Mouse (Mus musculus): ENCODE results near the gene Ddah1. TPM values are rescaled to one million over a fixed set of nuclear protein-coding genes. Genes with fewer than 3 reads are reported as not detected.

Gene Ddah1
- total and polyA plus RNA-seq, 2 experiments, result 43.1 to 80.8 TPM

DNA sequence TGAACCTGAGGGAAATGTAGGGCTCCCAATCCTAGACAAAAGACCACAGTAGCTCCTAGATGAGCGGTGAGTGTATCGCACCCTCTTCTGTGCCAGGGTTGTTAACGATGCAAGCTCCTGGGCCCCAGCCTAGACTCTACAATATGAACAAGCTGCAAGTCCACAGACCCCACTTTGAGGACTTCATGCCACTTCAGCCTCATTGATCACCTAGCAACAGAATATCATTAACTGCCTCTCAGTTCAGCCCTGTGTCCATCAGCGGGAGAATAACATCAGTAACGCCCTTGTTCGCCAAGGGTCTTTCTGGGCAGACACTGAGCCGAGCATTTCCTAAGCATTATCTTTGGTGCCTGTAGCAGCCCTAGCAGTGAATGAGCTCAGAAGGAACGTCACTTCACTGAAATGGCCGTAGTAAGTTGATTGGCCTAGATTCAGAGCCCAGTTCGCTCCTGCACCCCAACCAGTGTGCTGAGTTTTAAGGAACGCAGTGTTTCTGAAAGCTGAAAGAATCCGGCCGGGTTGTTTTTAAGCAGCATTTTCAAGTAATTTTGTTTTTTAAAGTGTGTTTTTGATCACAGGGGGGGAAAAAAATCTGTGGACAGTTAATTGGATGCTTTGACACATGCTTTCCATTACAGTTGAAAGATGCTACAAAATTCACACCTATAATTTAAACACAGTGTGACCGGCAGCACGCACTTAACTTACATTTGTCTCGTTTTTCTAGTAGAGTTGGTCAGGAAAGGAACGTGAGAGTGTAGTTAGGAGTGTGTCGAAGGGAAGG, 132.1 kb downstream of the Ddah1 start:
- H3K4me3 ChIP-seq (ENCODE audit: insufficient read depth, low read depth, low read length), result no peak overlapping the region
- H3K27me3 ChIP-seq (ENCODE audit: control insufficient read depth, insufficient read depth, low read length), result no peaks in the 10 kb centered on the region
- H3K36me3 ChIP-seq (ENCODE audit: control insufficient read depth, insufficient read depth, low read length), result no peaks in the 10 kb centered on the region
- no peak for DNase-seq (ENCODE audit: extremely low read depth, low read depth, low spot score)
- WGBS, result 96% methylated on average over 18 of the region's 18 CpGs
- peaks cover 2% of the 10 kb centered on the region; the same call in 1 of the 2 replicates for H3K4me1 ChIP-seq (ENCODE audit: control insufficient read depth, insufficient read depth, low read length)
- H3K9ac ChIP-seq (ENCODE audit: low read depth, low read length), result no peak overlapping the region
- TF ChIP-seq POLR2A (IDR thresholded peaks at IDR 0.05; ENCODE audit: extremely low read depth, insufficient read depth, low read length), result no peak
- TF ChIP-seq CTCF (IDR thresholded peaks at IDR 0.05; ENCODE audit: low read depth, low read length), result no peak
- H3K27ac ChIP-seq (replicated peaks; ENCODE audit: insufficient read depth, low read depth, low read length), result no peak overlapping the region
- no peaks in the 10 kb centered on the region for H3K79me2 ChIP-seq (ENCODE audit: control insufficient read depth, insufficient read depth, low read length)

DNA sequence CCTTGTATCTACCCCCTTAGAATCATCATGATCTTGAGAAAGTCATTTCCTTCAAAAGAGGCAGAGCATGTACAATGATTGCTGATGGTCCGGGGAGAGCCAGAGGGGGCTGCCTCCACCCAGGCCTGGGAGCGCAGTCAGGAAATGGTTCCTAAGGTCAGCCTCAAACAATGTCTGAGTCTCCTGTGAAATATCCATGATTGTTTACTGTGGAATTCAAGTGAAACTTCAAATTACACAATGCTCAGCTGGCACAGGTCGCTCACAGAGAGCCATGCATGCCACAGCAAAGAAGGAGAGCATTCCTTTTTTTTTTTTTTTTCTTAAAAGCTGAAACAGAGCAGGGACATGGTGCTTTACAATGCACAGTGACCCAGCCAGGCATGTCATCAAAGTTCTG, 134.0 kb downstream of the Ddah1 start:
- peak; percentile 29 for DNase-seq (ENCODE audit: extremely low read depth, low read depth, low spot score)
- H3K27me3 ChIP-seq (ENCODE audit: control insufficient read depth, insufficient read depth, low read length), result no peaks in the 10 kb centered on the region
- no peak for TF ChIP-seq POLR2A (IDR thresholded peaks at IDR 0.05; ENCODE audit: extremely low read depth, insufficient read depth, low read length)
- no peaks in the 10 kb centered on the region; the same call in 1 of the 2 replicates for H3K4me1 ChIP-seq (ENCODE audit: control insufficient read depth, insufficient read depth, low read length)
- H3K79me2 ChIP-seq (ENCODE audit: control insufficient read depth, insufficient read depth, low read length), result no peaks in the 10 kb centered on the region
- H3K27ac ChIP-seq (replicated peaks; ENCODE audit: insufficient read depth, low read depth, low read length), result no peak overlapping the region
- WGBS, result 43% methylated on average over 3 of the region's 3 CpGs
- no peak overlapping the region for H3K4me3 ChIP-seq (ENCODE audit: insufficient read depth, low read depth, low read length)
- H3K36me3 ChIP-seq (ENCODE audit: control insufficient read depth, insufficient read depth, low read length), result no peaks in the 10 kb centered on the region
- H3K9ac ChIP-seq (ENCODE audit: low read depth, low read length), result no peak overlapping the region

DNA sequence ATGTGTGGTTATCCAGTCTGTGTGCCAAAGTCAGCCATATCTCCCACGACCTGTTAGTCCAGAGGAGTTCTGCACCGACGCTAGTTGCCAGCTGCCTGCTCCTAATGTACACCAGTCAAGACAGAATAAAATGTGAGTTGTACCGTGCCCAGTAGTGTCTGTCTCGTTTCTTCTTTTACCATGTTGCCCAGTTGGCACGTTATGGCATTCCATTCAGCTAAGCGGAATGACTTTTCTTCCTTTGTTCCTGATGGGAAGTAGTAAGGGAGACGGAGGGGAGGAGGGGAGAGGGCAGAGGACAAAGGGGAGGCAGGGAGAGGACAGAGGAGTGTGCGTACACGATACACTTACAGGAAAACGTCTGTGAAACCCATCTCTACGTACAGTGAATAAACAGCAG, 135.7 kb downstream of the Ddah1 start:
- no peak for DNase-seq (ENCODE audit: extremely low read depth, low read depth, low spot score)
- TF ChIP-seq CTCF (IDR thresholded peaks at IDR 0.05; ENCODE audit: low read depth, low read length), result no peak
- no peak for TF ChIP-seq POLR2A (IDR thresholded peaks at IDR 0.05; ENCODE audit: extremely low read depth, insufficient read depth, low read length)
- no peak overlapping the region for H3K4me3 ChIP-seq (ENCODE audit: insufficient read depth, low read depth, low read length)
- no peak overlapping the region for H3K9ac ChIP-seq (ENCODE audit: low read depth, low read length)
- H3K79me2 ChIP-seq (ENCODE audit: control insufficient read depth, insufficient read depth, low read length), result no peaks in the 10 kb centered on the region
- H3K4me1 ChIP-seq (ENCODE audit: control insufficient read depth, insufficient read depth, low read length), result no peaks in the 10 kb centered on the region; the same call in 1 of the 2 replicates
- WGBS, result 84% methylated on average over 12 of the region's 12 CpGs
- no peak overlapping the region for H3K27ac ChIP-seq (replicated peaks; ENCODE audit: insufficient read depth, low read depth, low read length)
- no peaks in the 10 kb centered on the region for H3K27me3 ChIP-seq (ENCODE audit: control insufficient read depth, insufficient read depth, low read length)
- no peaks in the 10 kb centered on the region for H3K36me3 ChIP-seq (ENCODE audit: control insufficient read depth, insufficient read depth, low read length)

DNA sequence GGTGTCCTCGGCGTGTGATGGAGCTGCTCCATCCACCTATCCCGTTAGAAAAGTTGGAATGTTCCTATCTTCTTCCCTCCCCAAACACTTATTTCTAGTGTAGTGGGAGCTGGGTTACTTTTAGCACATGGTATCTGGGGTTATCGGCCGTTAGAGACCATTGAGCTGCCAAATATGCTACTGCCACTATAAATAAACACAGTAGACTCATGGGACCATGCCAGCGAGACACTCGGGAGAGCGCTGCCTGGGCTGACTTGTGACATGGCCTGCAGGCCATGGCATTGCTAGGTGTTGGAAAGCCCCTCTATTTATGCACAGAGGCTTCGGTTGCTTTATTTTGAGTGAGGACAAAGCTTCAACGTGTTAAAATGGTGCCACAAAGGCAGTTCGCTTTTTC, 139.3 kb downstream of the Ddah1 start:
- 58% methylated on average over 11 of the region's 11 CpGs for WGBS
- Histone ChIP-seq H3K27ac (replicated peaks; ENCODE audit: insufficient read depth, low read depth, low read length) (no peak overlapping the region), H3K9ac (ENCODE audit: low read depth, low read length) (no peak overlapping the region), H3K36me3 (ENCODE audit: control insufficient read depth, insufficient read depth, low read length) (no peaks in the 10 kb centered on the region), H3K4me1 (ENCODE audit: control insufficient read depth, insufficient read depth, low read length) (no peaks in the 10 kb centered on the region), H3K79me2 (ENCODE audit: control insufficient read depth, insufficient read depth, low read length) (no peaks in the 10 kb centered on the region), H3K27me3 (ENCODE audit: control insufficient read depth, insufficient read depth, low read length) (no peaks in the 10 kb centered on the region), H3K4me3 (ENCODE audit: insufficient read depth, low read depth, low read length) (no peak overlapping the region)
- TF ChIP-seq POLR2A (IDR thresholded peaks at IDR 0.05; ENCODE audit: extremely low read depth, insufficient read depth, low read length), result no peak
- TF ChIP-seq CTCF (IDR thresholded peaks at IDR 0.05; ENCODE audit: low read depth, low read length), result no peak
- peak; percentile 46 for DNase-seq (ENCODE audit: extremely low read depth, low read depth, low spot score)

DNA sequence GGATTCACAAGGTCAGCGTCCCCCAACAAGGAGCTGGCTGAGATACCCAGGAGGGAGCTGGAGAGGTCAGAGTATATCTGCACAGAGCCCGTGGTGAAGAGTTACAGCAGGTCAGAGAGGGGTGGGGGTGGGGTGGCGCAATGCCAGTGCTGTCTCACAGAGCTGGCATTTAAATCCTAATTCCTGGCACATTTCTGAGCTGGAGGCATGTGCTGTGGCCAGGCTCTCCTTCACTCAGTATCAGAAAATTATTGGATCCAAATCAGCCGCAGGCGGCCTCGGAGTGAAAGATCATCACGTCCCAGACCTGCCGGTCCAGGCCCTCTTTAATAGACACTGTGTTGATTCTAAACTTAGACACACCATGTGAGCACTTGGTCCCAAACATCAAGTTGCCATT, 141.4 kb downstream of the Ddah1 start:
- H3K27me3 ChIP-seq (ENCODE audit: control insufficient read depth, insufficient read depth, low read length), result no peaks in the 10 kb centered on the region
- no peak overlapping the region for H3K4me3 ChIP-seq (ENCODE audit: insufficient read depth, low read depth, low read length)
- H3K79me2 ChIP-seq (ENCODE audit: control insufficient read depth, insufficient read depth, low read length), result no peaks in the 10 kb centered on the region
- DNase-seq (ENCODE audit: extremely low read depth, low read depth, low spot score), result peak; percentile 75
- H3K4me1 ChIP-seq (ENCODE audit: control insufficient read depth, insufficient read depth, low read length), result no peaks in the 10 kb centered on the region
- TF ChIP-seq CTCF (IDR thresholded peaks at IDR 0.05; ENCODE audit: low read depth, low read length), result no peak
- H3K27ac ChIP-seq (replicated peaks; ENCODE audit: insufficient read depth, low read depth, low read length), result no peak overlapping the region
- 46% methylated on average over 8 of the region's 8 CpGs for WGBS
- H3K36me3 ChIP-seq (ENCODE audit: control insufficient read depth, insufficient read depth, low read length), result no peaks in the 10 kb centered on the region
- no peak overlapping the region for H3K9ac ChIP-seq (ENCODE audit: low read depth, low read length)

DNA sequence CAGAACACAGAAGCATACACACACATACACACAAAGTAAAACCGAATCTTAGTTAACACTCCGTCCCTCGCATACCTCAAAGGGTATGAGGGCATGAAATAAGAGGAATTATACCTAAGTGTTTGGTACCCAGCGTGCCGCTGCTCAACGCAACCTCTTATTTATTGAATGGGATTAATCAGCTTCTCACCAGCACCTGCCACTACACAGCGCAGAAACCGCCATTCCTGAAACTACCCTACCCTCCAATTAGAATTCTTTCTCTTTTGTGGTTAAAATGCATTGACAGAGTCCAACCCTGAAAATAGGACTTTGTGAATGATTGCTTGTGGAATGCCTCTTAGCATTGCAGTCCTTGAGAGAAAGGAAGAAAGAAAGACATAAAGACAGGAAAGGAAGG, 145.1 kb downstream of the Ddah1 start:
- DNase-seq (ENCODE audit: extremely low read depth, low read depth, low spot score), result no peak
- H3K27ac ChIP-seq (replicated peaks; ENCODE audit: insufficient read depth, low read depth, low read length), result no peak overlapping the region
- H3K27me3 ChIP-seq (ENCODE audit: control insufficient read depth, insufficient read depth, low read length), result no peaks in the 10 kb centered on the region
- peaks cover 11% of the 10 kb centered on the region; the same call in 1 of the 2 replicates for H3K4me1 ChIP-seq (ENCODE audit: control insufficient read depth, insufficient read depth, low read length)
- H3K79me2 ChIP-seq (ENCODE audit: control insufficient read depth, insufficient read depth, low read length), result no peaks in the 10 kb centered on the region
- 95% methylated on average over 8 of the region's 8 CpGs for whole genome bisulfite sequencing
- TF ChIP-seq CTCF (IDR thresholded peaks at IDR 0.05; ENCODE audit: low read depth, low read length), result no peak
- no peak for TF ChIP-seq POLR2A (IDR thresholded peaks at IDR 0.05; ENCODE audit: extremely low read depth, insufficient read depth, low read length)
- H3K36me3 ChIP-seq (ENCODE audit: control insufficient read depth, insufficient read depth, low read length), result no peaks in the 10 kb centered on the region
- H3K4me3 ChIP-seq (ENCODE audit: insufficient read depth, low read depth, low read length), result no peak overlapping the region
- no peak overlapping the region for H3K9ac ChIP-seq (ENCODE audit: low read depth, low read length)
